Mouse (Mus musculus): Measurements from ENCODE around the gene Asrgl1.

- TF ChIP-seq POLR2A (IDR thresholded peaks at IDR 0.05; ENCODE audit: insufficient read length, low read depth): no peak
- TF ChIP-seq MYOG (IDR thresholded peaks at IDR 0.05; ENCODE audit: control insufficient read depth in 1 of 3, insufficient read depth in 1 of 3, insufficient read length in 2 of 3, low read depth in 2 of 3): no peak
- TF ChIP-seq E2F4 (IDR thresholded peaks at IDR 0.05; ENCODE audit: insufficient read depth): no peak
- no peak for TF ChIP-seq TCF12 (IDR thresholded peaks at IDR 0.05; ENCODE audit: insufficient read depth, poor library complexity, severe bottlenecking)
- no peak for TF ChIP-seq MYOD1 (IDR thresholded peaks at IDR 0.05; ENCODE audit: control insufficient read depth in 1 of 3, insufficient read length in 2 of 3, low read depth in 2 of 3)
- TF ChIP-seq REST (IDR thresholded peaks at IDR 0.05; ENCODE audit: insufficient read depth, insufficient read length): no peak
- TF ChIP-seq USF1 (IDR thresholded peaks at IDR 0.05; ENCODE audit: low read depth): no peak
- no peak for TF ChIP-seq MAX (IDR thresholded peaks at IDR 0.05; ENCODE audit: low read depth)
Measured at GRCm38 (mm10) chr19:9119655-9120425, 15.6 kb downstream of the Asrgl1 start.
